Comparison of ENCODE assay signal across 8 mouse cellular contexts in genomic region chr1:185193509-185193908, GRCm38 (mm10). TPM values are rescaled to one million over a fixed set of nuclear protein-coding genes. Genes with fewer than 3 reads are reported as not detected.
A peak's percentile ranks its signal among the peaks of the same experiment; 100 is the strongest.
DNase-seq lines count a peak whose midpoint lies in the region; ATAC-seq and TF ChIP-seq lines count a peak whose summit lies in the region.

No protein-coding gene starts in this region.

- H3K9ac ChIP-seq in heart, embryonic 12.5 days = no peak overlapping the region
- H3K9ac ChIP-seq in stomach, postnatal 0 days (ENCODE audit: low read length) = no peak overlapping the region

- peak; percentile 98 for TF ChIP-seq CTCF in stomach, postnatal 0 days (IDR thresholded peaks at IDR 0.05; ENCODE audit: low read depth)

- H3K9me3 ChIP-seq in heart, embryonic 12.5 days (replicated peaks) = no peaks in the 10 kb centered on the region
- H3K9me3 ChIP-seq in stomach, postnatal 0 days (ENCODE audit: control insufficient read depth, low read length) = no peaks in the 10 kb centered on the region

- no peak for TF ChIP-seq EP300 in stomach, postnatal 0 days (optimal IDR thresholded peaks at IDR 0.05)

- DNase-seq in adrenal gland, postnatal 14 days = peak; percentile 62
- DNase-seq in adrenal gland, adult 18-20 months (ENCODE audit: low spot score in 2 of 2) = no peak
- peak; percentile 74 for DNase-seq in CD4-positive, CD25-positive, alpha-beta regulatory T cell, adult 2 months (ENCODE audit: low read depth, low spot score)
- peak; percentile 43 for DNase-seq in kidney, postnatal 14 days
- peak; percentile 51 for DNase-seq in stomach, postnatal 0 days (ENCODE audit: low spot score)

- H3K4me1 ChIP-seq in heart, embryonic 12.5 days (replicated peaks) = no peaks in the 10 kb centered on the region
- H3K4me1 ChIP-seq in stomach, postnatal 0 days (replicated peaks; ENCODE audit: control insufficient read depth, insufficient read depth) = no peaks in the 10 kb centered on the region

- no peaks in the 10 kb centered on the region for H3K36me3 ChIP-seq in heart, embryonic 12.5 days
- H3K36me3 ChIP-seq in stomach, postnatal 0 days (ENCODE audit: control insufficient read depth, insufficient read depth, low read length) = no peaks in the 10 kb centered on the region

- WGBS in heart, embryonic 12.5 days = 12% methylated on average over 10 of the region's 10 CpGs
- 8% methylated on average over 10 of the region's 10 CpGs for WGBS in stomach, postnatal 0 days

- peaks cover 8% of the 10 kb centered on the region; the same call in 1 of the 2 replicates for H3K27me3 ChIP-seq in heart, embryonic 12.5 days (replicated peaks)
- H3K27me3 ChIP-seq in stomach, postnatal 0 days (ENCODE audit: control insufficient read depth, insufficient read depth, low read length) = no peaks in the 10 kb centered on the region

- H3K4me3 ChIP-seq in heart, embryonic 12.5 days = no peak overlapping the region
- H3K4me3 ChIP-seq in stomach, postnatal 0 days (ENCODE audit: low read depth, low read length) = no peak overlapping the region

- ATAC-seq in common myeloid progenitor, adult 5-6 weeks (replicated peaks; ENCODE audit: low read depth, poor library complexity, severe bottlenecking) = peak; percentile 80
- ATAC-seq in heart, embryonic 12.5 days (ENCODE audit: insufficient number of reproducible peaks, low FRiP score) = no peak
- peak; percentile 88 for ATAC-seq in megakaryocyte progenitor cell, adult 5-6 weeks (replicated peaks; ENCODE audit: poor library complexity)
- peak; percentile 85 for ATAC-seq in stomach, postnatal 0 days (ENCODE audit: low FRiP score, low TSS enrichment)

- H3K4me2 ChIP-seq in heart, embryonic 12.5 days = peak overlapping the region; percentile 48; the same call in 1 of the 2 replicates
- H3K4me2 ChIP-seq in stomach, postnatal 0 days (replicated peaks; ENCODE audit: low read depth) = no peak overlapping the region

- H3K27ac ChIP-seq in heart, embryonic 12.5 days (ENCODE audit: poor library complexity, severe bottlenecking) = no peak overlapping the region
- H3K27ac ChIP-seq in stomach, postnatal 0 days (replicated peaks) = no peak overlapping the region

RNA-seq across cellular contexts. Expression of gene Rab3gap2, which starts 10.4 kb away (rescaled TPM):
- 38.6 and 42.1 TPM in 2 replicates for total RNA-seq in adrenal gland, postnatal 14 days (2021)
- total RNA-seq in adrenal gland, adult 18-20 months (2021) = 10 to 100 TPM; 48.7 to 51.4 TPM
- total RNA-seq in common myeloid progenitor, adult 5-6 weeks (2017) = 43.5 and 50.6 TPM in 2 replicates
- polyA plus RNA-seq in heart, embryonic 12.5 days (2016; fragmentation: Nextera tagmentation; extraction: Ambion mirVana) = 19.0 and 19.1 TPM in 2 replicates
- total RNA-seq in megakaryocyte progenitor cell, adult 5-6 weeks (2015) = 35.4 and 37.3 TPM in 2 replicates
- total RNA-seq in megakaryocyte progenitor cell, adult 5-6 weeks (2017) = 49.0 and 58.2 TPM in 2 replicates
- polyA plus RNA-seq in stomach, postnatal 0 days (2015; fragmentation: Nextera tagmentation; extraction: Ambion mirVana) = 12.0 and 13.1 TPM in 2 replicates

Comparison
In these comparisons a context has a peak if more than half of its experiments do, and no peak if none do; other contexts are left out.
1. DNase-seq: peak in adrenal gland, postnatal 14 days (single experiment), CD4-positive, CD25-positive, alpha-beta regulatory T cell, adult 2 months (single experiment), kidney, postnatal 14 days (single experiment) and stomach, postnatal 0 days (single experiment); none in adrenal gland, adult 18-20 months (0 of 2).